ENCODE assay signal across 8 mouse cellular contexts in the genomic region with DNA sequence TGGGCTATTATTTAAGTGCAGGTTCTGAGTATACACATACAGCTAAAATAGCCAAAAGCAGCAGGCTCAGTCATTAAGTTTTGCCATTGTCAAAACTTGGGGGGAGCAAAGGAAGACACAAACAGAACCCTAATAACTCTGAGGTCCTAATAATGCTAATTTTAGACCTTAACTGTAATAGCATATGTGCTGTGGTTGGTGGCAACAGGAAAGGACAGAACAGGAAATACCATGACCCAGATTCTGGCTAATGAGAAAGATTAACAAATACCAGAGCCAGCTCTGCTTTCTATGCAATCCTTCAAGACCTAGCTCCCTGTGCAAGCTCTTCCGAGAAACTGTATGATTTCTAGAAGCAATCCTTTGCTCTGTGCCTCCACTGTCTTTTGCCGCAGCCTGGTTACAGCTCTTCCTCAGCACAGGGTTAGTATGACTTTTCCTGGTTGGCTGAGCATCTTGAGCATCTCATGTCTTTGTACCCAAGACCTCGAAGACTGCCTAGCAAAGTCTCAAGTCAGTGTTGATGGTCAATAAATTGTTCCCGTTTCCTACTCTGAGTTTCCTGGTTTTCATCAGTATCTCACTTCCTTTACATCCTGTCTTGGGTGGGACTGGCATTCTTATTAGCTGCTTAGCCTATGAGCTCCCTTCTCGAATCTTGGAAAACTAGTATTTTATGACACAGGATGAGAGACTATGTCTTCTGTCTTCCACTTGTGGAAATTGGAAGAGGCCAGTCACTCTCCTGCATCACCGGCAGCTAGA. TPM values are rescaled to one million over a fixed set of nuclear protein-coding genes. Genes with fewer than 3 reads are reported as not detected.
DNase-seq lines count a peak whose midpoint lies in the region; ATAC-seq and TF ChIP-seq lines count a peak whose summit lies in the region.

No protein-coding gene starts in this region.

- ATAC-seq in forebrain, embryonic 15.5 days (replicated peaks): no peak
- ATAC-seq in forebrain, embryonic 12.5 days (ENCODE audit: low FRiP score): no peak
- no peak for ATAC-seq in heart, embryonic 14.5 days (ENCODE audit: insufficient number of reproducible peaks, insufficient read depth, low FRiP score, low read depth)
- ATAC-seq in liver, postnatal 0 days: peak; percentile 39

- H3K4me2 ChIP-seq in forebrain, embryonic 15.5 days (replicated peaks): no peak overlapping the region
- no peak overlapping the region for H3K4me2 ChIP-seq in forebrain, embryonic 12.5 days
- peak overlapping the region; percentile 55 for H3K4me2 ChIP-seq in heart, embryonic 14.5 days (ENCODE audit: low read length)
- no peak overlapping the region for H3K4me2 ChIP-seq in liver, postnatal 0 days (ENCODE audit: low read depth, low read length)

- no peak overlapping the region for H3K9ac ChIP-seq in forebrain, embryonic 15.5 days (replicated peaks)
- no peak overlapping the region for H3K9ac ChIP-seq in forebrain, embryonic 12.5 days
- peak overlapping the region; percentile 58; the same call in 1 of the 2 replicates for H3K9ac ChIP-seq in heart, embryonic 14.5 days (ENCODE audit: low read length)
- H3K9ac ChIP-seq in liver, postnatal 0 days (replicated peaks): peak overlapping the region; percentile 55

- no peaks in the 10 kb centered on the region for H3K27me3 ChIP-seq in forebrain, embryonic 15.5 days
- no peaks in the 10 kb centered on the region for H3K27me3 ChIP-seq in forebrain, embryonic 12.5 days
- H3K27me3 ChIP-seq in heart, embryonic 14.5 days (ENCODE audit: control insufficient read depth, insufficient read depth, low read length): no peaks in the 10 kb centered on the region
- H3K27me3 ChIP-seq in liver, postnatal 0 days (ENCODE audit: insufficient read depth, low read length): no peaks in the 10 kb centered on the region

- WGBS in forebrain, embryonic 15.5 days: 89% methylated on average over 6 of the region's 6 CpGs
- 92% methylated on average over 6 of the region's 6 CpGs for WGBS in forebrain, embryonic 12.5 days
- WGBS in heart, embryonic 14.5 days: 60% methylated on average over 6 of the region's 6 CpGs
- WGBS in liver, postnatal 0 days (ENCODE audit: insufficient replicate concordance): 57% methylated on average over 6 of the region's 6 CpGs

- peaks cover 24% of the 10 kb centered on the region for H3K4me1 ChIP-seq in forebrain, embryonic 15.5 days
- peaks cover 14% of the 10 kb centered on the region for H3K4me1 ChIP-seq in forebrain, embryonic 12.5 days
- H3K4me1 ChIP-seq in heart, embryonic 14.5 days (ENCODE audit: control insufficient read depth in 2 of 2, insufficient read depth in 2 of 2, low read length in 2 of 2): peaks cover 18 to 21% of the 10 kb centered on the region in 2 experiments
- H3K4me1 ChIP-seq in liver, postnatal 0 days (ENCODE audit: insufficient read depth): peaks cover 32% of the 10 kb centered on the region

- H3K36me3 ChIP-seq in forebrain, embryonic 15.5 days: no peaks in the 10 kb centered on the region
- no peaks in the 10 kb centered on the region for H3K36me3 ChIP-seq in forebrain, embryonic 12.5 days (replicated peaks)
- H3K36me3 ChIP-seq in heart, embryonic 14.5 days (ENCODE audit: control insufficient read depth, insufficient read depth, low read length): no peaks in the 10 kb centered on the region
- no peaks in the 10 kb centered on the region for H3K36me3 ChIP-seq in liver, postnatal 0 days (replicated peaks; ENCODE audit: insufficient read depth, low read length)

- TF ChIP-seq CTCF in liver, postnatal 0 days (IDR thresholded peaks at IDR 0.05; ENCODE audit: low read depth): no peak

- peak overlapping the region; percentile 91 for H3K27ac ChIP-seq in forebrain, embryonic 15.5 days (replicated peaks)
- H3K27ac ChIP-seq in forebrain, embryonic 12.5 days: no peak overlapping the region; the same call in 1 of the 2 replicates
- H3K27ac ChIP-seq in heart, embryonic 14.5 days (replicated peaks in 1 of 2; ENCODE audit: control insufficient read depth in 1 of 2, insufficient read depth in 1 of 2, low read depth in 2 of 2, low read length in 2 of 2): peak overlapping the region; percentile 74 to 82
- peak overlapping the region; percentile 87 for H3K27ac ChIP-seq in liver, postnatal 0 days (ENCODE audit: low read depth)

- H3K9me3 ChIP-seq in forebrain, embryonic 15.5 days: no peaks in the 10 kb centered on the region
- H3K9me3 ChIP-seq in forebrain, embryonic 12.5 days: no peaks in the 10 kb centered on the region
- H3K9me3 ChIP-seq in heart, embryonic 14.5 days (ENCODE audit: control insufficient read depth, low read length): no peaks in the 10 kb centered on the region
- no peaks in the 10 kb centered on the region for H3K9me3 ChIP-seq in liver, postnatal 0 days (ENCODE audit: low read length)

- DNase-seq in MN1 (ENCODE audit: low spot score): peak; percentile 59
- DNase-seq in liver, postnatal 0 days: no peak
- no peak for DNase-seq in frontal cortex, postnatal 36 days (ENCODE audit: low spot score in 2 of 2)
- DNase-seq in ovary, adult 18-20 months (ENCODE audit: low spot score): no peak
- no peak for DNase-seq in thymus, postnatal 4 days

- TF ChIP-seq EP300 in liver, postnatal 0 days (IDR thresholded peaks at IDR 0.05; ENCODE audit: low read depth): 0 out of 2 replicates have a peak, but pooled peaks have one; percentile 19

- H3K4me3 ChIP-seq in forebrain, embryonic 15.5 days: no peak overlapping the region
- no peak overlapping the region for H3K4me3 ChIP-seq in forebrain, embryonic 12.5 days (replicated peaks)
- no peak overlapping the region for H3K4me3 ChIP-seq in heart, embryonic 14.5 days (ENCODE audit: control insufficient read depth in 1 of 2, insufficient read depth in 1 of 2, low read depth in 1 of 2, low read length in 2 of 2)
- H3K4me3 ChIP-seq in liver, postnatal 0 days (ENCODE audit: low read depth, low read length): no peak overlapping the region

RNA-seq across cellular contexts. Expression of a gene that starts 49.9 kb away (rescaled TPM):
- 41.5 and 44.0 TPM in 2 replicates for polyA plus RNA-seq in forebrain, embryonic 15.5 days (2015; fragmentation: Nextera tagmentation; extraction: Ambion mirVana)
- 85.6 and 94.6 TPM in 2 replicates for polyA plus RNA-seq in forebrain, embryonic 12.5 days (2016; fragmentation: Nextera tagmentation; extraction: Ambion mirVana)
- polyA plus RNA-seq in heart, embryonic 14.5 days (2014; fragmentation: Nextera tagmentation; extraction: Ambion mirVana): 47.3 and 47.5 TPM in 2 replicates
- polyA plus RNA-seq in liver, postnatal 0 days (2015; fragmentation: Nextera tagmentation; extraction: Ambion mirVana): 22.3 and 28.3 TPM in 2 replicates

Comparison
In these comparisons a context has a peak if more than half of its experiments do, and no peak if none do; other contexts are left out.
1. H3K9ac ChIP-seq: peak in heart, embryonic 14.5 days (single experiment) and liver, postnatal 0 days (single experiment); none in forebrain, embryonic 15.5 days (single experiment) and forebrain, embryonic 12.5 days (single experiment).